Mouse (Mus musculus): ENCODE data around the gene Gm9573.

GRCm38 (mm10) chr17:35635202-35635601, 8.8 kb upstream of the Gm9573 start:
- TF ChIP-seq POLR2A (IDR thresholded peaks at IDR 0.05; ENCODE audit: control insufficient read depth, extremely low read depth, insufficient read depth, low read length, poor library complexity) (no peak), CTCF (IDR thresholded peaks at IDR 0.05; ENCODE audit: borderline replicate concordance, control insufficient read depth, extremely low read depth, insufficient read depth, low read length, poor library complexity) (no peak)
